Mouse (Mus musculus): ENCODE measurements at regions not wholly inside any gene's neighbourhood (a gene's known extent, or its start where the extent isn't known, plus 50 kb on each side); places are given as distances from the start of the nearest gene placed in this dataset.

DNA sequence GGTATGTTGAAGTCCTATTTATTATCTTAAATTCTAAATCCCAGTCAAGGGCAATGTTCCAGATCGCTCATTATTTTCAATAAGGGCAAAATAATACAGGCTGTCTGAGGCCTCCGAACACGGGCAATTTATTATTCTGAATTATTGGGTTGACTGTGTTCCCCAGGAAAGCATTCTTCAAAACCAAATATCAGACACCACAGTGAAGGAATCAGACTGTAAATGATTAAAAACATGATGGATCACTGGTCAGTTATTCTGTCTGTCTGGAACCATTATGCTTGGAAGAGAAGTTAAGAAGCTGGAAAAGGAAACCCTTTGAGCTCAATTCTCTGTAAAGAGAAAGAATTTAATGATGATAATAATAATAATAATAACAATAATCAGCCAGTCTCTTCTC, 417.4 kb upstream of the Dcn start:
- TF ChIP-seq CTCF (IDR thresholded peaks at IDR 0.05; ENCODE audit: control insufficient read depth, insufficient read depth, insufficient replicate concordance, low read depth, low read length) = no peak
- TF ChIP-seq POLR2A (IDR thresholded peaks at IDR 0.05; ENCODE audit: control insufficient read depth, low read depth, low read length) = no peak
- Histone ChIP-seq H3K4me3 (ENCODE audit: control insufficient read depth, low read depth, low read length) (no peak overlapping the region), H3K4me1 (ENCODE audit: control insufficient read depth, insufficient read depth, low read length) (no peaks in the 10 kb centered on the region), H3K27me3 (ENCODE audit: control insufficient read depth, insufficient read depth, low read length) (no peaks in the 10 kb centered on the region), H3K36me3 (ENCODE audit: control insufficient read depth, insufficient read depth, low read length) (no peaks in the 10 kb centered on the region), H3K27ac (ENCODE audit: control insufficient read depth, insufficient read depth, low read depth, low read length) (no peak overlapping the region)

- Histone ChIP-seq H3K27ac (ENCODE audit: control insufficient read depth, insufficient read depth, low read depth, low read length) (no peak overlapping the region), H3K36me3 (ENCODE audit: control insufficient read depth, insufficient read depth, low read length) (no peaks in the 10 kb centered on the region), H3K4me3 (ENCODE audit: control insufficient read depth, low read depth, low read length) (no peak overlapping the region), H3K4me1 (ENCODE audit: control insufficient read depth, insufficient read depth, low read length) (no peaks in the 10 kb centered on the region), H3K27me3 (ENCODE audit: control insufficient read depth, insufficient read depth, low read length) (no peaks in the 10 kb centered on the region)
- no peak for TF ChIP-seq CTCF (IDR thresholded peaks at IDR 0.05; ENCODE audit: control insufficient read depth, insufficient read depth, insufficient replicate concordance, low read depth, low read length)
- no peak for TF ChIP-seq POLR2A (IDR thresholded peaks at IDR 0.05; ENCODE audit: control insufficient read depth, low read depth, low read length)
These were observed 414.9 kb upstream of the Dcn start for GRCm38 (mm10) chr10:97064546-97064945.

DNA sequence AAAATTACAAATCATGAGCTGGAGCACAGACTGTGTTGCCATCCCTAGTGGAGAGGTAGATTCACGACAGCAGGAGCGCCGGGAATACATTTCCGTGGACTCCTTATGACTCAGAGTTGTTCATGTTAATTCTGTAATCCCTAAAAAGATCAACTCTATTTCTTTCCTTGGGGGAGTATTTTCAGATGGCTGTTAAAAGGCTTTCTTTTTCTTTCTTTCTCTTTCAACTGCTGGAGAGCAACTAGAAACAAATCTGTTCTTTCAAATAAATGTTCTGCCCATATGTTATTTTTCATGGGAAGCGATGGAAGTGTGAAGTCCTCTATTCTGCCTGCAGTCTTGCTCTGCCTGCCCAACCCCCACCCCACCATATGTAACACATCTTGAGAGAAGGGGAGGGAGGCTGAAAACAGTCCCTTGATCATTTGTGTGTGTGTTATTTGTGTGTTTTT, 401.4 kb upstream of the Dcn start:
- H3K27ac ChIP-seq (ENCODE audit: control insufficient read depth, insufficient read depth, low read depth, low read length) = no peak overlapping the region

DNA sequence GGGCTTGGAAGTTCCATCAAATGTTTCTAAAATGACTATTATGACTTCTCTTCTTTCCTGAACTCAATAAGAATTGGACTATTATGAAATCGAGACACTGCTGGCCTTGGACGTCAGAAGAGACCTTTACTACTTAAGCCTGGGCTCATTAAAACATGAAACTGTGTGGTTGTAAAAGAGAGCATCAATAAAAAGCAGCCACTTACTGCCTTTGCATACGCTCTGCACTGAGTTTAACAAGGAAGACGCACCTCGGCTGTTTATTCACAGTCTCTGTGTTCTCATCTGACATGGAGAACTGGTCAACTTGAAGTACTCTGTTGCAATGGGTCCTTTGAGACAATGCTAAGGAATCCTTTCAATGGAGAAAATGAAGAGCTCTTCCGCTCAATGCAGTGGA, 399.8 kb upstream of the Dcn start:
- no peak overlapping the region for H3K4me3 ChIP-seq (ENCODE audit: control insufficient read depth, low read depth, low read length)
- no peak overlapping the region for H3K27ac ChIP-seq (ENCODE audit: control insufficient read depth, insufficient read depth, low read depth, low read length)
- no peaks in the 10 kb centered on the region for H3K36me3 ChIP-seq (ENCODE audit: control insufficient read depth, insufficient read depth, low read length)
- no peak for TF ChIP-seq CTCF (IDR thresholded peaks at IDR 0.05; ENCODE audit: control insufficient read depth, insufficient read depth, insufficient replicate concordance, low read depth, low read length)
- TF ChIP-seq POLR2A (IDR thresholded peaks at IDR 0.05; ENCODE audit: control insufficient read depth, low read depth, low read length) = no peak
- H3K27me3 ChIP-seq (ENCODE audit: control insufficient read depth, insufficient read depth, low read length) = no peaks in the 10 kb centered on the region
- H3K4me1 ChIP-seq (ENCODE audit: control insufficient read depth, insufficient read depth, low read length) = no peaks in the 10 kb centered on the region

More for the DNA sequence above, 401.4 kb upstream of the Dcn start:
- no peaks in the 10 kb centered on the region for H3K27me3 ChIP-seq (ENCODE audit: control insufficient read depth, insufficient read depth, low read length)
- no peak for TF ChIP-seq POLR2A (IDR thresholded peaks at IDR 0.05; ENCODE audit: control insufficient read depth, low read depth, low read length)
- TF ChIP-seq CTCF (IDR thresholded peaks at IDR 0.05; ENCODE audit: control insufficient read depth, insufficient read depth, insufficient replicate concordance, low read depth, low read length) = no peak
- H3K4me1 ChIP-seq (ENCODE audit: control insufficient read depth, insufficient read depth, low read length) = no peaks in the 10 kb centered on the region
- H3K4me3 ChIP-seq (ENCODE audit: control insufficient read depth, low read depth, low read length) = no peak overlapping the region
- H3K36me3 ChIP-seq (ENCODE audit: control insufficient read depth, insufficient read depth, low read length) = no peaks in the 10 kb centered on the region

GRCm38 (mm10) chr10:97087286-97087685, 392.1 kb upstream of the Dcn start:
- Histone ChIP-seq H3K27ac (ENCODE audit: control insufficient read depth, insufficient read depth, low read depth, low read length) (no peak overlapping the region), H3K36me3 (ENCODE audit: control insufficient read depth, insufficient read depth, low read length) (no peaks in the 10 kb centered on the region), H3K4me3 (ENCODE audit: control insufficient read depth, low read depth, low read length) (no peak overlapping the region), H3K4me1 (ENCODE audit: control insufficient read depth, insufficient read depth, low read length) (no peaks in the 10 kb centered on the region), H3K27me3 (ENCODE audit: control insufficient read depth, insufficient read depth, low read length) (no peaks in the 10 kb centered on the region)
- TF ChIP-seq CTCF (IDR thresholded peaks at IDR 0.05; ENCODE audit: control insufficient read depth, insufficient read depth, insufficient replicate concordance, low read depth, low read length) (no peak), POLR2A (IDR thresholded peaks at IDR 0.05; ENCODE audit: control insufficient read depth, low read depth, low read length) (no peak)

GRCm38 (mm10) chr10:97090254-97090653, 389.2 kb upstream of the Dcn start:
- Histone ChIP-seq H3K27me3 (ENCODE audit: control insufficient read depth, insufficient read depth, low read length) (no peaks in the 10 kb centered on the region), H3K4me1 (ENCODE audit: control insufficient read depth, insufficient read depth, low read length) (no peaks in the 10 kb centered on the region), H3K4me3 (ENCODE audit: control insufficient read depth, low read depth, low read length) (no peak overlapping the region), H3K27ac (ENCODE audit: control insufficient read depth, insufficient read depth, low read depth, low read length) (no peak overlapping the region), H3K36me3 (ENCODE audit: control insufficient read depth, insufficient read depth, low read length) (no peaks in the 10 kb centered on the region)
- TF ChIP-seq POLR2A (IDR thresholded peaks at IDR 0.05; ENCODE audit: control insufficient read depth, low read depth, low read length) = no peak
- no peak for TF ChIP-seq CTCF (IDR thresholded peaks at IDR 0.05; ENCODE audit: control insufficient read depth, insufficient read depth, insufficient replicate concordance, low read depth, low read length)

DNA sequence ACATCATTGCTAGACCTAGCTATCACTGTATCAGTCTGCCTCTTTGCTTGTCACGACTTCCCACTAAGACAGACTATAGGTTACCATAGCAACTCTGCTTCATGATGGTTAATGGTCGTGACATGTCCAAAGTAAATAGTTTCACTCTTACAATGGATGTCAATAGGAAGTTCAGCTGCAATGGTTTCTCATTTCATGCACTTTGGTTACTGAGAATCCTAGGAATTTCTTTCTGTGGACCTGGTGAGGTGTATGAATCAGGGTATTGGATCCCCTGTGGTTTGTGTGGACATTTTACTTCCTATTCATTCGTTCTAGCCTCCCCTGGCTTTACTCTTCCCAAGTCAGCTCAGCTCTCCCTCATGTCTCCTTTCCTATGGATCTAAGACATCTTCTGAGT, 385.5 kb upstream of the Dcn start:
- no peaks in the 10 kb centered on the region for H3K27me3 ChIP-seq (ENCODE audit: control insufficient read depth, insufficient read depth, low read length)

DNA sequence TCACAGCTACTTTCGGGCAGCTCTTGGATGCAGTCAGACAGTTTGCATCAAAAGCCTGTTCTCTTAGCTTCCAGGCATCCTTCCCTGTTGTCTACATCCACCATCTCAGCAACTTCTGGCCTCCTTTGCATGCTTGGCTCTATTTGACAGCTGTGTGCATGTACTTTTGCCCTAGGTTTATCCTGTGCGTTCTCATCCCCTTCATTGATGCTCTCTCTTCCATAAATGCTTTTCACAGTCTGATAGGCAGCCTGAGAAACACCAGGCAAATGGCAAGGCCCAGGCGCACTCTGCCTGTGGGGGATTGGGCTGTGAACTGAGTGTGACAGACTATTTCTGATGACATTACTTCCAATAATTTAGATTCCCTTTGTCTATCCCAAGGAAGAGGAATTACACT, 364.9 kb upstream of the Dcn start:
- Histone ChIP-seq H3K27me3 (ENCODE audit: control insufficient read depth, insufficient read depth, low read length) (no peaks in the 10 kb centered on the region), H3K4me3 (ENCODE audit: control insufficient read depth, low read depth, low read length) (no peak overlapping the region), H3K4me1 (ENCODE audit: control insufficient read depth, insufficient read depth, low read length) (no peaks in the 10 kb centered on the region), H3K27ac (ENCODE audit: control insufficient read depth, insufficient read depth, low read depth, low read length) (no peak overlapping the region), H3K36me3 (ENCODE audit: control insufficient read depth, insufficient read depth, low read length) (no peaks in the 10 kb centered on the region)
- TF ChIP-seq POLR2A (IDR thresholded peaks at IDR 0.05; ENCODE audit: control insufficient read depth, low read depth, low read length) (no peak), CTCF (IDR thresholded peaks at IDR 0.05; ENCODE audit: control insufficient read depth, insufficient read depth, insufficient replicate concordance, low read depth, low read length) (no peak)

More for the DNA sequence above, 385.5 kb upstream of the Dcn start:
- Histone ChIP-seq H3K4me1 (ENCODE audit: control insufficient read depth, insufficient read depth, low read length) (no peaks in the 10 kb centered on the region), H3K4me3 (ENCODE audit: control insufficient read depth, low read depth, low read length) (no peak overlapping the region), H3K36me3 (ENCODE audit: control insufficient read depth, insufficient read depth, low read length) (no peaks in the 10 kb centered on the region), H3K27ac (ENCODE audit: control insufficient read depth, insufficient read depth, low read depth, low read length) (no peak overlapping the region)
- TF ChIP-seq CTCF (IDR thresholded peaks at IDR 0.05; ENCODE audit: control insufficient read depth, insufficient read depth, insufficient replicate concordance, low read depth, low read length) = no peak
- TF ChIP-seq POLR2A (IDR thresholded peaks at IDR 0.05; ENCODE audit: control insufficient read depth, low read depth, low read length) = no peak
